Mouse (Mus musculus) myocyte (in vitro differentiated cells): ENCODE measurements around the gene Serpinc1.

ENCODE experiments used
- CEBPB ChIP-seq: IDR thresholded peaks from 2 replicates; pipeline ENCODE4 v1.6.1; 2011; ENCODE audit warnings: mild to moderate bottlenecking, moderate library complexity; ENCODE audit not compliant: poor library complexity, insufficient read depth, severe bottlenecking
- E2F4 ChIP-seq: IDR thresholded peaks from one replicate; pipeline ENCODE4 v1.6.1; 2011; ENCODE audit warnings: mild to moderate bottlenecking, control low read depth, moderate library complexity; ENCODE audit not compliant: insufficient read depth
- MAX ChIP-seq: IDR thresholded peaks from one replicate; pipeline ENCODE4 v1.6.1; 2011; ENCODE audit warnings: low read depth, mild to moderate bottlenecking, control low read depth
- MYOG ChIP-seq, 3 experiments: IDR thresholded peaks; one replicate each; pipeline ENCODE4 v1.6.1; 2011; ENCODE audit warnings: control low read depth in 2 of 3, low read depth in 2 of 3, mild to moderate bottlenecking in 2 of 3; ENCODE audit not compliant: insufficient read length in 2 of 3, control insufficient read depth in 1 of 3, insufficient read depth in 1 of 3
- POLR2A ChIP-seq: IDR thresholded peaks from one replicate; pipeline ENCODE4 v1.6.1; 2011; ENCODE audit warnings: low read depth, mild to moderate bottlenecking, control low read depth, moderate library complexity; ENCODE audit not compliant: insufficient read length
- POLR2AphosphoS2 ChIP-seq: IDR thresholded peaks from one replicate; pipeline ENCODE4 v1.6.1; 2011; ENCODE audit warnings: low read depth, control low read depth; ENCODE audit not compliant: insufficient read length
- SRF ChIP-seq: IDR thresholded peaks from one replicate; pipeline ENCODE4 v1.6.1; 2011; ENCODE audit warnings: low read depth; ENCODE audit not compliant: control insufficient read depth, insufficient read length
- TCF12 ChIP-seq: IDR thresholded peaks from one replicate; pipeline ENCODE4 v1.6.1; 2011; ENCODE audit warnings: mild to moderate bottlenecking, control low read depth; ENCODE audit not compliant: poor library complexity, insufficient read depth, severe bottlenecking
- TCF3 ChIP-seq: IDR thresholded peaks from one replicate; pipeline ENCODE4 v1.6.1; 2011; ENCODE audit warnings: low read depth, control low read depth; ENCODE audit not compliant: insufficient read length
- USF1 ChIP-seq: IDR thresholded peaks from one replicate; pipeline ENCODE4 v1.6.1; 2011; ENCODE audit warnings: low read depth, mild to moderate bottlenecking, control low read depth, moderate library complexity

DNA sequence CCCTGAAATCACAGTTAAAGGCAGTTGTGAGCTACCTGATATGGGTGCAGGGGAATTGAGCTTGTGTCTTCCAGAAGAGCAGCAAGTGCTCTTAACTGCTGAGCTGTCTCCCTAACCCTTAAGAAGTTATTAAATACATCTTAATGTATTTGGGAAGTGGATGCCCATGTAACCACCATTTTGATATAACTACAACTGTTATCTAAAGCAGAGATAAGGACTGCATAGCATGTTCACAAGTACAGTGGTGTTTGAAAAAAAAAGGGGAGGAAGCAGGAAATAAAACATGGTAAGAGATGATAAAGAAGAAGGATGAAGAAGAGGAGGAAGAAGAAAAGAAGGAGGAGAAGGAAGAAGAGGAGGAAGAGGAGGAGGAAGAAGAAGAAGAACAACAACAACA lies 47.1 kb upstream of the Serpinc1 start:
- TF ChIP-seq MAX (no peak), POLR2AphosphoS2 (no peak), POLR2A (no peak), SRF (no peak), USF1 (no peak), E2F4 (no peak), CEBPB (no peak), MYOG (IDR thresholded peaks at IDR 0.05; ENCODE audit: control insufficient read depth in 1 of 3, insufficient read depth in 1 of 3, insufficient read length in 2 of 3, low read depth in 2 of 3) (no peak), TCF12 (no peak), TCF3 (no peak)
